Mouse (Mus musculus) adrenal gland (tissue): ENCODE results near the gene Rps11.
"Not testable (repeated sequence)": the region's sequence is repeated elsewhere in the genome, so short reads cannot be mapped to it uniquely, and the experiment has no call there.

Experiments used
- intact Hi-C: fragments of 180-260 bp; cut with DNase I; formaldehyde crosslinking; loops from one replicate; pipeline ENCODE4 v1.15.1; 2025

Gene Rps11

DNA sequence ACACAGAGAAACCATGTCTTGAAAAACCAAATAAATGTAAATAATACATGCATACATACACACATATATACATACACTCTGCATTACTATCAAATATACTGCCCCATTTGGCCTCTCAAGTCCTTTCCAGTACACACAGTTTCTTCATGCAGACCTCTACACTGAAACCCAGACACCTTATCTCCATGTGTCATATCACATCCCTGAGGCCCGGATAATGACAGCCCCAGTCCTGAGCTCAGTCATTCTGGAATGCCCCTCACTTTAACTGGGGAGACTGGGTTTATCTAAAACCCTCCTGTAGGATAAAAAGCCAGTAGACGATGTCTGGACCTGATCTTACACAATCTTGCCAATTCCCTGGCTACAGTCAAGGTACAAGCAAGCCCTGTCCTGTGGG is 10.8 kb downstream of the Rps11 start:
- intact Hi-C loops = no loop called here

DNA sequence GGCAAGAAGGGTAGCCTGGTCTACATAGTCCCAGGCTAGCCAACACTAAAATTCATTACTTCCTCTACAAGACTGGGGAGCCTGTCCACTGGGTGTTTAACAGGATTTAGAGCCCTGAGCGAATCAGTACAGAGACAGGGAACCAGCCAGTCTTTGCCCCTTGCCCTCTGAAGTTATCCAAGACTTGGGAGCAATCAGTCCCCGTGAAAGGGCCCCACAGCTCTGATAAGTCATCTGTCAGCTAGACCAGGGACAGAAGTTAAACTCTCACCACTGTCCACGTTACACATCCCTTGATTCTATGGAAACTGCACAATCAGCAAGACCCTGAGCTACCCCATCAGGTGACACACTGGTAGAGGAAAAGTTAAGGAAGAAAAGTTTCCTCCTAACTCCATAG is 11.7 kb downstream of the Rps11 start:
- intact Hi-C loops = no loop called here

DNA sequence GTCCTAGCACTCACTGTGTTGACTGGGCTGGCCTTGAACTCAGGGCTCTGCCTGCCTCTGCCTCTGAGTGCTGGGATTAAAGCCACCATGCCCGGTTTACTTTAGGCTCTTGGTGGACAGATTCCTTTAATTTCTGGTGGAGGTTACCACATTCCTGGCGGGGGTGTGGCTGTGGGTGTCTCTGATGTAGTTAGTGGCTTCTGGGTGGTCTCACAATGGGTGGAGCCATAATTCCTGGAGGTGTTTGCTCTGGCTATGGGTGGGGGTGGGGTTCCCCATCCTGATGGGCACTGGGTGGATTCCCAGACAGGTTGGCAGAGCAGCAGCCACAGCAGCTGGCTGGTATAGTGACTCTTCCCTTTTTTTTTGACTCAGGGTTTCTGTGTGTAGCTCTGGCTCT is 12.3 kb downstream of the Rps11 start:
- intact Hi-C loops = no loop called here

DNA sequence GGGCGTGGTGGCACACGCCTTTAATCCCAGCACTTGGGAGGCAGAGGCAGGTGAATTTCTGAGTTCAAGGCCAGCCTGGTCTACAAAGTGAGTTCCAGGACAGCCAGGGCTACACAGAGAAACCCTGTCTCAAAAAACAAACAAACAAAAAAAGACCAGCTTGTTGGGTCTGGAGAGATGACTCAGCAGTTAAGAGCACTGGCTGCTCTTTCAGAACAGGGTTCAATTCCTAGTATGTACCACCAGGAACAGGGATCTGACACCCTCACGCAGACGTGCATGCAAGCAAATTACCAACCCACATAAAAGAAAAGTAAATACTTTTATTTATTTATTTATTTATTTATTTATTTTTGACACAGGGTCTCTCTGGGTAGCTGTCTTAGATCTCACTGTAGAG is 14.2 kb downstream of the Rps11 start:
- intact Hi-C loops = not testable (repeated sequence)

DNA sequence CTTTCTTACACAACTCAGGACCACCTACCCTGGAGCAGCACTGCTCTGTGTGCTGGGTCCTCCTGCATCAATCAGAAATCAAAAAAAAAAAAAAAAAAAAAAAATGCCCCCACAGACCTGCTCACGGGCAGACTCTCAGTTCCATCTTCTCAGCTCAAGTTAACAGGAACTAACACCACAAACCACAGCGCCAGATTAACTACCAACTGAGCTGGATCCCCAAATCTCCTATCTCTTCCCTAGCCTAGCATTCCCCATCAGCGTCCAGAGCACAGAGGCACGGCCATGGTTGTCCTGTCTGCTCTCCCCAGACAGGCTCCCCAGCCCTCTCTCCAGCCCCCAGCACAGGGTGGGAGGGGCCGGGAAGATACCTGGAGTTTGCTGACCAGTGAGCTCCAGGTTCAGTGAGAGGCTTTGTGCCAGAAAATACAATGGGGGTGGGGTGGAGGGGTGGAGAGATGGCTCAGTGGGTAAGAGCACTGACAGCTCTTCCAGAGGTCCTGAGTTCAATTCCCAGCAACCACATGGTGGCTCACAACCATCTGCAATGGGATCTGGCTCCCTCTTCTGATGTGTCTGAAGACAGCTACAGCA is 17.1 kb downstream of the Rps11 start:
- intact Hi-C loops = no loop called here

DNA sequence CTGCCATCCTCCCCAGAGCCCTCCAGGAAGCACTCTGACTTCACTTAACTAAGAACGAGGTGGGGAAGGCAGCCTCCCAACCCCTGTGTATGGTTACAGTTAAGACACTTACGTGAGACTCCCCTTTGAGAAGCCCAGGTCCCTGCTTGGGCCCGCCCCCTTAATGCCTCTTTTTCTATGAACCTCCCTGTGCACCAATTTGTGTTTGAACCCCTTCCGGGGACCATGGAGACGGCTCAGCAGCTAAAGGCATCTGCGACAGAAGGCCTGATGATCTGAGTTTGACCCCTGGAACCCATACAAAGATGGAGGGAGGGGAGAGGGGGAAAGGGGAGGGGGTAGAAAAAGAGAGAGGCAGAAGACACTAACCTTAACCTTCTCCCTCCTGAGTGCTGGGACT is 17.8 kb downstream of the Rps11 start:
- intact Hi-C loops = no loop called here

DNA sequence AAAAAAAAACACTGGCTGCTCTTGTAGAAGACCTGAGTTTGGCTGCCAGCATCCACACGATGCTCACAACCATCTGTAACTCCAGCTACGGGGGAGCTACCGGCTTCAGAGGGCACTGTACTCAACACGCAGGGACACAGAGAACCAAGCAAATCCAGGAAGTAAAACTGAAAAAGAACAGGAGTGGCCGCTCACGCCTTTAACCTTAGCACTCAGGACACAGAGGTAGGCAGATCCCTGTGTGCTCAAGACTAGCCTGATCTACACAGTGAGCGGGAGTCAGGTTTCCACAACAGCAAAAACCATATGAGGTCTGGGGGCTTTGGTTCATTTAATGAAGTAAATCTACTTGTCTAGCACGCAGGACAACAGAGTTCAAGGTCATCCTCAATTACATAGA is 18.7 kb downstream of the Rps11 start:
- intact Hi-C loops = no loop called here

DNA sequence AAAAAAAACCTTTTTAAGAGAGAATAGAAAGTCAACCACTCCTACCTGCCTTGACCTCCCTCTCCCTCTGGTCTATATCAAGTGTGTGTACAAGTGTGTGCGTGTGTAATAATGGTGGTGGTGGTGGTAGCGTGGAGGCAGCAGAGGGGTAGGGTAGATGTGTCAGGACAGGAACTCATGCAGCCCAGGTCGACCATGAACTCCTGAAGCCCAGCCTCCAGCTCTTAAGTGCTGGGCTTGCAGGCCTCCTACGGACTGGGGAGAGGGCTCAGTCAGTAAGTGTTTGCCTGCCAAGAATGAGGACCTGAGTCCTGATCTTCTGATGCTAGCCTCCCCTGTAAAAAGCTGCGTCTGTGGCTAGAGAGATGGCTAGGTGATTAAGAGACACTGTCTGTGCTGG is 19.3 kb downstream of the Rps11 start:
- intact Hi-C loops = no loop called here

DNA sequence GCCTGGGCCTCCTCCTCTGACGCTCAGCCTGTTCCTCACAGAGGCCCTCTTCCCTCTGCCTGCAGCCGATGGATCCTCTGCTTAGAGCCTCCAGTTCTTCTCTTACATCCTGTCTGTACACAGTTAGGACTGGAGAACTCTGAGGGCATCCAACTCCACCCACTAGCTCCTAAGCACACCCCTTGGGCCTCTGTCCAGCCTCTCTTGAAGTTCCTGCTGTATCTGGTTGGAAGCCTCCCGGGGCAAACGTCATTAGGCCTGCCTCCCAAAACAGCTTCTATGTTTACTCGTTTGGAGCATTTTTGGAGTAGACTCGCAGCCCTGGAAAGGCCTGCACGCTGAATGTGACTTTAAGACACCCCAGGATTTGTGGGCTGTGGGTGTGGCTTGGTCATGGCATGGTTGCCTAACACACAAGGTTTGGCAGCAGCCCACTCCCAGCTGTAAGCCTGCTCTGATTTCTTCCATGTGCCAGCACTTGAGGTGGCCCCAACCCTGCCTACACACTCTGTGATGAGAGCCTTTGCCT is 20.5 kb downstream of the Rps11 start, which contains the start of gene Fcgrt:
Gene Fcgrt, minus strand, starts transcription at position 200 of the 529 bp plus-strand sequence.
- intact Hi-C loops = no loop called here

DNA sequence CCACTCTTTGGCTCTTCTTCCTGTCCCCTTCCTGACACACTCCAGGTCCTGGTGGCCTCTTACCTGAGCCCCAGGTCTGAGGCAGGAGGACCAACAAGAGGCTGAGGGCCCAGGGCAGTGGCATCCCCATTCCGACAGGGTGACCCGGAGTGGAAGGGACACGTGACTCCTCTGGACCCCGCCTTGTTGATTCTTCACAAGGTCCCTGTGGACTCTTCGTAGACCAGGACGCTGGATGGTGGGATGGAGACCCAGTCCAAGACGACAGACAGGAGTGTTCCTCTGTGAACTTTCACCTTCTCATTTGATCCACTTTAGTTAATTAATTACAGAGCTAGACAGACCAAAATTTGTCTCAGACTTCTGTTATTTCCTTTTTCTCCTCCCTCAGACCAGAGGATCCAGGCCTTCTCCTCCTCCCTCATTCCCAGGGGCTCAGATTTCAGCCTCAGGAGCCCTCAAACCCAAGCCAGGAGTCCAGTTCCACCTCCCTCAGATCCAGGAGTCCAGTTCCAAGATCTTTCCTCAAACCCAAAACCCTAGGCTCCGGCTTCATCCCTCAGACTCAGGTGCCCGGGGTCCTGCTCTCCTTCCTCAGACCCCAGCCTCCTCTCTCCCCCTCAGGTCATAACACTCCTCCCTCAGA is 21.2 kb downstream of the Rps11 start:
- intact Hi-C loops = no loop called here

DNA sequence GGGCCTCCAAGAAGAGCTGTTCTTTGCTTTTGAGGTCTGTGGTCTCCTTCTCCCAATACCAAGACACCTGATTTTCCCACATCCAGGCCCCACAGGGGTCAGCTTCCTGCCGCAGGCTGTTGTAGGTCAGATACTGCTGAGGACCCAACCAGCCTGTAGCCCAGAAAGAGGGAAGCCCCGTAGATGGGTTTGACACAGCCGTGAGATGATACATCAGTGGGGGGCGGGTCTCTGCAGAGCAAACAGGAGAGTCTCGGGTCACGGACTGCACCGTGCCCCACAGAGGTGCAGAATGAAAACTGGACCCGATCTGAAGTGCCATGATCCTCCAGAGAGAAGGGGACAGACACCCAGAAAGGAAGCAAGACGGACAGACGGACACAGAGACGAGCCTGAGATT is 21.8 kb downstream of the Rps11 start:
- intact Hi-C loops = no loop called here

DNA sequence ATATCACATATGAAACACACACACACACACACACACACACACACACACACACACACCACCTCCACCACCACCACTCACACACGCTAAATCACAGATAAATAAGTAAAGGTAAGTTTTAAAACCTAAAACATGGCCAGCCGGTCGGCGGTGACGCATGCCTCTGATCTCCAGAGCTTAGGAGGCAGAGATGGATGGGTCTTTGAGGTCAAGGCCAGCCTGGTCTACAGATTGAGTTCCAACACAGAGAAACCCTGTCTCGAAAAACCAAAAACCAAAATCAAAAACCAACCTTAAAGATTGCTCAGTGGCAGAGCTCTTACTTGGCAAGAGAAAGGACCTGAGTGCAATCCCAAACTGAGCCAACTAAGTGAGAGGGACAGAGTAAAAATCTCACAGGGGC is 24.2 kb downstream of the Rps11 start:
- intact Hi-C loops = no loop called here

DNA sequence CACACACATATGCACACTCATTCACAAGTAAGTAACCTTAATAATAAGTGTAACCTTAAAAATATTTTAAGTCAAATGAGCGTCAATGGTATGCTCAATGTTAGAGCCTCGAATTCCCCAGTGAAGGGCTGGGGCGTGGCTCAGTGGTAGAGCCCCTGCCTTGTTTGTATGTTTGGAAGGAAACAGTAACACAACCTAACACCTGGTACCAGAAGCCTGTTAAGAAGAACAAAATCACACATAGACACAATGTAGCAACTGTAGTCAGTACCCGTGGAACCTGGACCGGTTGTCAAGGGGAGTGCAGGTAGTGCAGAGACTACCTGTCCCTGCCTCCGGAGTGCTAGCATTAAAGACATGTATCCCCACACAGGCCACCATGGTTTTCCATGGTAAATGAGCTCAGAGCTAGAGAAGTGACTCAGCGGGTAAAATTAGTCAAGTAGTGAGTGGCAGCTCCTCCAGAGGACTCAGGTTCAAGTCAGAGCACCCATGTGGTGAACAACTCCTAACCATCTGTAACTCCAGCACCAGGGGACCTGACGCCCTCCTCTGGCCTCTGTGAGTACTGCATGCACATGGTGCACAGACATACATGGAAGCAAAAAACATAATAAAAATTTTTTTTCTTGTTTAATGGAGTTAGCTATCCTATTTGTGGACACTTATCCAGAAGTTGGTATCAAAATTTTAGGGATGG is 25.5 kb downstream of the Rps11 start:
- intact Hi-C loops = no loop called here

DNA sequence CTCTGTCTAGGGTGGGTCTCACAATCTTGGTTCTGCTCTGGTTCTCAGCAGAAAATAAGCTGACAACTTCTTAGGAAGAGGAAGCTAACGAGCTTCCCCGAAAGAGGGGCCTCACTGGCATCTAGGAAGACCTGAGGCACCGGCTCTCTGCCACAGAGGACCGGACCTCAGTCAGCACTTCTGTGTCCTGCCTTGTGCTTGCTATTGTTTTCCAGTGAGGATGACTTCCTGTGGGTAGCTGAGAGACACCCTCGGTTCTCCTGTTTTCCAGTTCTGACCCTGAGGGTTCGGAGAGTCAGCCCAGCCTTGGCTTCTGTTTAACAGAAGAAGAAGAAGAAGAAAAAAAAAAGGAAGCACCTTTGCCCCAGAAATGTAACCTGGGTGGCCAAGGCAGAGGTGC is 26.8 kb downstream of the Rps11 start:
- intact Hi-C loops = no loop called here

DNA sequence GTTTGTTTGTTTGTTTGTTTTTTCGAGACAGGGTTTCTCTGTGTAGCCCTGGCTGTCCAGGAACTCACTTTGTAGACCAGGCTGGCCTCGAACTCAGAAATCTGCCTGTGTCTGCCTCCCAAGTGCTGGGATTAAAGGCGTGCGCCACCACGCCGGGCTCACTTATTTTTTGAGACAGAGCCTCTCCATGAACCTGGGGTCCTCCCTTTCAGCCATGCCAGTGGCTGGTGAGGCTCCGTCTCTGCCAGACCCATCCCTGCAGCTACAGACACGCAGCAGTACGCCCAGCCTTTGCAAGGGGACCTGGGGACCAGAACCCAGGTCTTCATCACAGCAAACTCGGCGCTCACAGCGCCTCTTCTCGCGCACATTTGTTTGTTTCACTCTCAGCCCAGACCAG is 28.3 kb downstream of the Rps11 start:
- intact Hi-C loops = not testable (repeated sequence)

DNA sequence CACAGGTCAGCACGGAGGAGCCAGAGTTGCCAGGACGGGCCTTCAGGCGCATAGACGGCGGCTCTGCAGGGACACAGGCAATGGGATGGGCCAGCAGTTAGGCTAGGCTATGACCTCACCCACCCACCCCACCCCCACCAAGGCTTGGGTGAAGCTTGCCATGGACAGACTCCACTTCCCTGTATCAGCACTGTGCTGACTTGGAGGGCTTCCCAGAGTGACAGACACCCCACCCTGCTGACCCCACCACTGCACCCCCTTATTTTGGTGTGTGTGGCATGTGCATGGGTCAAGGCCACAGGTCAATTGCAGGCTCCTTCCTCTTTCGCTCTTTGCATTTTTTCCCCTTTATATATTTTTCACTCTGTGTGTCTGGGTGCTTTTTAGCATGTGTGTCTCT is 28.9 kb downstream of the Rps11 start:
- intact Hi-C loops = no loop called here

DNA sequence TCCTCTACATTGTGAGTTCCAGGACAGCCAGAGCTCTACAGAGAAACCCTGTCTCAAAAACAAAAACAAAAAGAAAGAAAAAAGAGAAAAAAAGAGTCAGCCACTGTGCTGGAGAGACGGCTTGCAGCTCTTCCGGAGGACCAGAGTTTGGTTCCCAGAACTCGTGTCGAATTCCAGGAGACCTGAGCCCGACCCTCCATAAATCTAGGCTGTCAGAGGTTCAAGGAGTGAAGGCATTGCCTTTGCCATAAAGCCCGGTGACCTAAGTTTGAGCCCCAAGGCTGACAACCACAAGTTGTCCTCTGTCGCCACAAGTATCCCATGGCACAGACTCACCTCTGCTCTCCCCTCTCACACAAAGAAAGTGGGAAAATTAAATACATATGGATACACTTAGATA is 30.1 kb downstream of the Rps11 start:
- intact Hi-C loops = loop anchor here (5.0 kb wide), 1 partner anchor 108 kb away; the partner anchor contains the start of gene Ccdc155

DNA sequence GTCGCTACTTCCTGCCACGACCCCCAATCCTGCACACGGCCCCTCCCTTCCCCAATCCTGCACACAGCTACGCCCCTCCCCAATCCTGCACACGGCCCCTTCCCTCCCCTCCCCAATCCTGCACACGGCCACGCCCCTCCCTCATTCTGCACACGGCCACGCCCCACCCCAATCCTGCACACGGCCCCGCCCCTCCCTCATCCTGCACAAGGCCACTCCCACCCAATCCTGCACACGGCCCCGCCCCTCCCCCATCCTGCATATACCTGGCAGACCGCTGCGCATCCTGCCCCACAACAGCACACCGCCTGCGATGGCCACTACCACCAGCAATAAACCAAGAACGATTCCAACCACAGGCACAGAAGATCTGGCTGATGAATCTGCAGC is 30.7 kb downstream of the Rps11 start:
- intact Hi-C loops = loop anchor here (5.0 kb wide), 1 partner anchor 109 kb away; the partner anchor contains the start of gene Ccdc155

DNA sequence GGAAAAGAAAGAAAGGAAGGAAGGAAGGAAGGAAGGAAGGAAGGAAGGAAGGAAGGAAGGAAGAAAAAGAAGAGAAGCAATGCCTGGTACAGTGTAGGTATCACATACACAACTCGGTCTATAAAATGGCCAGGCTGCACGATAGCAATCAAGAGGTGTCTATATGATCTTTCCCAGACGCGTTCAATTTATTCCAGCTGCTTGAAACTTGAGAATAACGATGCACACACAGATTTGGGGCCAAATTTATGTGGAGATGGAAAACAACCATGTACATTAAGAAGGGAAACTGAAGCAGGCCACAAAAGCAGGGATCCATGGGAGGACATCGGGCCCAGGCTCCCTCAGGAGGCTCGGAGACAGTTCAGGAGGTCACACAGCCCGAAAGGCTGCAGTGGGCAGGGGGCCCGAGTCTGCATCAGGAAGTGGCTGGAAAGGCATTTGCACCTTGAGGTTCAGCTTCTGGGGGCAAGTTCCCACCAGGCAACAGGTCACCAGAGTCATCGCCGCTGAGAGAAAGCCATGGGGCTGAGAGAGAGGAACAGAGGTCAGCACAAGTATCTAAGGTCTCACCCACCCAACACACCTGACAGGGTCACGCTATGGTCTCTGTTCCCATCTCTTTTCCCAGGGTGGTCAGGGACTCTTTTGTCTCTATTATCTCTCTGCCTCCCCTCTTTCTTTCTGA is 31.3 kb downstream of the Rps11 start:
- intact Hi-C loops = loop anchor here (5.0 kb wide), 1 partner anchor 109 kb away; the partner anchor contains the start of gene Ccdc155

DNA sequence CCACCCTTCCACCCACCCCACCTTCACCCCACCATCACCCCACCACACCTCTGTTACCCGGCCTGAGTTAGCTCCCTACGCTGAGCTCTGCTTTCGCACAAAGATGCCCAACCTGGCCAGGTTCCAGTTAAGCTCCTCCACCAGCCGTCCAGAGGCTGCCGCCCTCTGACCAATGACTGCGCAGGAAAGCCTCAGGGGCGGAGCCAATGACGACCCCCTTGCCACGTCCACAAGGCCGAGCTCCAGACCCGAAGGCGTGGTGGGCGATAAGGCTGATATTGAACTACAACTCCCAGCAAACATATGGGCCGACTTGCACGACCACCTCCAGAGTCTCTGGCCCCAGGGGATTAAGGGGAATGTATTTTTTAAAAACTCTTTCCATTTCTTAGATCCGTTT is 32.2 kb downstream of the Rps11 start, which contains the start of gene Rcn3:
Gene Rcn3, minus strand, starts transcription at position 174 of the 400 bp plus-strand sequence.
- intact Hi-C loops = loop anchor here (5.0 kb wide), 1 partner anchor 110 kb away; the partner anchor contains the start of gene Ccdc155
